Mouse (Mus musculus) effector memory CD4-positive, alpha-beta T cell, adult 7 months (primary cell): ENCODE measurements around the gene Shisal2a. TPM values are rescaled to one million over a fixed set of nuclear protein-coding genes. Genes with fewer than 3 reads are reported as not detected.

Source experiments
- polyA plus RNA-seq: library from polyadenylated mRNA; unstranded; fragments of 100-300 nt; shearing (Covaris generic); gene quantifications from one replicate; pipeline ENCODE4 v1.2.1, GENCODE M21; 2017

Gene Shisal2a
- not detected for polyA plus RNA-seq

GRCm38 (mm10) chr4:108383183-108383714 is at the start of gene Shisal2a:
Gene Shisal2a, minus strand, starts transcription at chr4:108383349.

DNA sequence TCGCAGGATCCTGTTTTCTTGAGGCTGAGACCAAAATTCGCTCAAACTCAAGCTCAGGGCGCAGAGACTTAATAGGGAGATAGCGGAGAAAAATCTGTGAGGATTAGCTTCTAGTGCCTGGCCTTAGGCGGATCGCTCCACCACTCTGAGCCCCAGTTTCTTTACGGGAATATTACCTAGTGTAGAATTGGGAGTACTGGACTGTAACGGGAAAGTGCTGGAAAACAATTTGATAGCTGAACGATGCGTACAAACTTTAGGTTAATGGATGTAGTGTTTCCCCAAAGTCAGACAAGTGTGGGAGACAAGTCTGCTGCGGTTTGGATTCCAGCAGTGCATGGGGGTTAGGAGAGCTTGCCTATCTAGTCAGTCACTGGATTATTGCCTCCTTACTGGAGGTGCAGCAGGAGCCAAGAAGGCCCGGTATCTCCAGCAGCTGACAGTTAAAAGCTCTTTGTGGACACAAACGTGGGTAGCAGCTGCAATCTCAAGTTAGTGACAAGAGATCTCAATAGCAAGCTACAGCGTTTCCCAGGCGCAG is 23.8 kb upstream of the Shisal2a start, which contains the start of gene Gpx7:
Gpx7 (minus strand) TSS at position 101 of the 541 bp plus-strand sequence.

DNA sequence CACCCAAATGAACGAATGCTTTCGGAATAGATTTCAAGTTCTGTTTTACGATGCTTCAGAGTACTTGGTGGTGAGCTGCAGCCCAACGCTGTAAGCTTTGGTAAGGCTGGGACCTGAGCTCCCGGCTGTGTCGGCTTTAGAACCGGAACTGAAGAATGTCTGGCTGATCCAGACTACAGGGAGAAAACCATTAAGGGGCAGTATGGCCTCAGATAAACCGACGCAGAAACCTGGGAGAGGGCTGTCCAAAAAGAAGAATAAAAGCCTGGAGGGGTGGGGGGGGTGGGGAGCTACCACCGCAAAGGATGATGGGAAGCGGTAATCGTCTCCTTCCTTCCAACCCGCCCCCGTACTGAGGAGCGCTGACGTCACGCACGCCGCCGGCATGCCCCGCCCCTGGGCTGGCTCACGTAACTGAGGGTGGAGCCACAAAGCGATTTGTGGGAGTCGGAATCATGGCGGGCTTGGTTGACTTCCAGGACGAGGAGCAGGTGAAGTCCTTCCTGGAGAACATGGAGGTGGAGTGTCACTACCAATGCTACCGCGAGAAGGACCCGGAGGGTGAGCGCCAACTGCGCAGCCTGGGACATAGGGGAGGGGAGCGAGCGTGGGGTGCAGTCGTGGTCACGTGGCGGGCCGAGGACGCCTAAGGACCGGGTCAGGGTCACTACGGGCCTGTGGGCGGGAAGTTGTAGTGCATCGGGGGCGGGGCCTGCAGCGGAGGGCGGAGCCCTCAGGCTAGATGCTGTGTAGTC is 55.2 kb downstream of the Shisal2a start, which contains the start of gene Coa7:
Coa7 (plus strand) TSS at position 411 of the 755 bp plus-strand sequence.

Other genes starting within 250 kb of the Shisal2a start
- 278 TPM for gene Scp2, start 238.4 kb downstream of the Shisal2a start, polyA plus RNA-seq
- gene Echdc2, start 217.9 kb downstream of the Shisal2a start, polyA plus RNA-seq: 4.4 TPM
- gene Zyg11a, start 165.3 kb downstream of the Shisal2a start, polyA plus RNA-seq: not detected
- gene Zyg11b, start 82.3 kb downstream of the Shisal2a start, polyA plus RNA-seq: 23.4 TPM
- 24.7 TPM for gene Coa7, start 55.2 kb downstream of the Shisal2a start, polyA plus RNA-seq
- not detected for gene Gpx7, start 23.6 kb upstream of the Shisal2a start, polyA plus RNA-seq
- gene Tut4, start 76.1 kb upstream of the Shisal2a start, polyA plus RNA-seq: 169 TPM
- 75.2 TPM for gene Prpf38a, start 196.0 kb upstream of the Shisal2a start, polyA plus RNA-seq
- 4.0 TPM for gene Orc1, start 196.1 kb upstream of the Shisal2a start, polyA plus RNA-seq
- gene Cc2d1b, start 236.6 kb upstream of the Shisal2a start, polyA plus RNA-seq: 69.6 TPM